Mouse (Mus musculus): ENCODE measurements around the gene Mst1. TPM values are rescaled to one million over a fixed set of nuclear protein-coding genes. Genes with fewer than 3 reads are reported as not detected.
A peak's percentile ranks its signal among the peaks of the same experiment; 100 is the strongest.

Mst1 gene
- not detected in 2 replicates for polyA plus RNA-seq (2015; fragmentation: Nextera tagmentation; extraction: Ambion mirVana)

DNA sequence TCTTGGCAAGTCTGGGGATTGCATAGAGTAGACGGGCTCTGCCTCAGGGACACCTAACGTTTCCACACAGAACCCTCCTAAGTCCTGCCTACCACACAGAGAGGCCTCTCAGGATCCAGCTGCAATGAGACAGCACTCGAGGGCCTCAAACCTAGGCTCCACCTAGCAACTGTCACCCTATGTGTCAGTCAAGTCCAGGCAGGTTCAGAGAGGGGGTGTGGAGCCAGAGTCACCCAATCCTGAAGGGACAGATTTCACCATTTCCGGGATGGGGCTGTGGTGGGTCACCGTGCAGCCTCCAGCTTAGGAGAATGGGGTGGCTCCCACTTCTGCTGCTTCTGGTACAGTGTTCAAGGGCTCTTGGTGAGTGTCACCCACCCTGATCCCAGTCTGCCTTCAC is at the start of gene Mst1:
Mst1 (plus strand) TSS at position 269 of the 400 bp plus-strand sequence.
- Histone ChIP-seq H3K9me3 (ENCODE audit: control insufficient read depth, low read length) (no peaks in the 10 kb centered on the region), H3K36me3 (ENCODE audit: control insufficient read depth, insufficient read depth, low read length) (no peaks in the 10 kb centered on the region), H3K9ac (ENCODE audit: low read depth, low read length) (peak within 1 kb of the TSS; percentile 92), H3K27me3 (replicated peaks; ENCODE audit: control insufficient read depth, insufficient read depth, low read length) (peaks cover 19% of the 10 kb centered on the region), H3K4me2 (ENCODE audit: low read length) (peak within 1 kb of the TSS; percentile 88), H3K4me1 (ENCODE audit: control insufficient read depth, insufficient read depth, low read depth, low read length) (peaks cover 22% of the 10 kb centered on the region), H3K27ac (ENCODE audit: low read depth, low read length) (no peak within 1 kb of the TSS; the same call in 1 of the 2 replicates), H3K4me3 (ENCODE audit: low read length) (peak within 1 kb of the TSS; percentile 84)
- ATAC-seq, result no peak
- 73% methylated on average over 5 of the region's 5 CpGs for WGBS

DNA sequence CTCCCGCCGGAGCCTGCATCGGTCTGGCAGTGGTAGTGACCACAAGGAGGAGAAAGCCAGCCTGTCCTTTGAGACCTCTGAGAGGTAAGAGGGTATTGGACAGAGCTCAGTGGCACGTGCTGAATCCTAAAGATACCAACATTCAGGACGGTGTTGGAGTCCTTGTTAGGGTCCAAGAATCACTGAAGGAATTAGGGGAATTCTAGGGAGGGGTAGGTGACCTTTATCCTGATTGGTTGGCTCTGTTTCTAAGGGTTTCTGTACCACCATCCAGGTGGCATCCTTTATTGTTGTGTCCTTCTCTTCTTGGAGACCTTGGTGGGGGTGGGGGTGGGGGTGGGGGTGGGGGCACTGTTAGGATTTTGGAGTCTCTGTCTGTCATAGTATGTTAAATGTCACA is 48.1 kb upstream of the Mst1 start:
- Histone ChIP-seq H3K36me3 (ENCODE audit: control insufficient read depth, insufficient read depth, low read length) (peaks cover 30% of the 10 kb centered on the region), H3K27me3 (replicated peaks; ENCODE audit: control insufficient read depth, insufficient read depth, low read length) (no peaks in the 10 kb centered on the region), H3K4me3 (ENCODE audit: low read length) (no peak overlapping the region), H3K9me3 (ENCODE audit: control insufficient read depth, low read length) (no peaks in the 10 kb centered on the region), H3K4me1 (ENCODE audit: control insufficient read depth, insufficient read depth, low read depth, low read length) (no peaks in the 10 kb centered on the region), H3K4me2 (ENCODE audit: low read length) (no peak overlapping the region), H3K9ac (ENCODE audit: low read depth, low read length) (no peak overlapping the region), H3K27ac (ENCODE audit: low read depth, low read length) (no peak overlapping the region)
- 95% methylated on average over 5 of the region's 5 CpGs for WGBS
- ATAC-seq, result no peak

GRCm38 (mm10) chr9:108035331-108036156 is 44.7 kb upstream of the Mst1 start:
- Histone ChIP-seq H3K27me3 (replicated peaks; ENCODE audit: control insufficient read depth, insufficient read depth, low read length) (no peaks in the 10 kb centered on the region), H3K4me1 (ENCODE audit: control insufficient read depth, insufficient read depth, low read depth, low read length) (no peaks in the 10 kb centered on the region), H3K36me3 (ENCODE audit: control insufficient read depth, insufficient read depth, low read length) (peaks cover 21% of the 10 kb centered on the region), H3K27ac (ENCODE audit: low read depth, low read length) (no peak overlapping the region), H3K9ac (ENCODE audit: low read depth, low read length) (no peak overlapping the region), H3K4me3 (ENCODE audit: low read length) (no peak overlapping the region), H3K4me2 (ENCODE audit: low read length) (no peak overlapping the region), H3K9me3 (ENCODE audit: control insufficient read depth, low read length) (no peaks in the 10 kb centered on the region)
- ATAC-seq, result no peak
- 94% methylated on average over 2 of the region's 2 CpGs for WGBS

DNA sequence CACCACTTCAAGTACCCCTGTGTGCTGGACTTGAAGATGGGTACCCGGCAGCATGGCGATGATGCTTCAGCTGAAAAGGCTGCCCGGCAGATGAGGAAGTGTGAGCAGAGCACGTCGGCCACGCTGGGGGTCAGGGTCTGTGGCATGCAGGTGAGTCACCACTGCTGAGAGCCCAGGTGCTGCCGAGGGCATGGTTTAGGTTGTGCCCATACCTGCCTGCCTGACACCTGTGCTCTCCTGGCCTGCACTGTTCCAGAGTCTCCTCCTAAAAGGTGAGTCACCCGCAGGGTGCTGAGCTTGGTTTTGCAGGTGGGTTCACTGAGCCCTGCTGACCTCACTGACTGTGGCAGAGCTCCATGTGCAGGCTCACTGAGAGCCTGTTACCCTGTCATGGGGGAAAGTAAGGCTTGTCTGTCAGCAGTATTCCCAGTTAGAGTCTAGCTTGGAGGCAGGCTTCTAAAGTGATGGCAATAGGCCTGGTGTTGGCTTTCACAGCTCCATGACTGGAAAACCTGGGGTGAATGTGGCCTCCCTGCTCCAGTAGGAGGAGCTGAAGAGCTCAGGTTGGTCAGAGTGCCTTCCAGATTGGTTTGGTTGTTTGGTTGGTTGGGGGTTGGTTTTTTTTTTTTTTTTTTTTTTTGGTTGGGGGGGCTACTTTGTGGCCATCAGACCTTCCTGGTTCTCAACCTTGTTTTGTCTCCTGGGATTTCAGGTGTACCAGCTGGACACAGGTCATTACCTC is 35.3 kb upstream of the Mst1 start:
- no peaks in the 10 kb centered on the region for H3K27me3 ChIP-seq (replicated peaks; ENCODE audit: control insufficient read depth, insufficient read depth, low read length)
- no peak overlapping the region for H3K4me3 ChIP-seq (ENCODE audit: low read length)
- H3K9me3 ChIP-seq (ENCODE audit: control insufficient read depth, low read length), result no peaks in the 10 kb centered on the region
- H3K4me2 ChIP-seq (ENCODE audit: low read length), result no peak overlapping the region
- no peak for ATAC-seq
- H3K9ac ChIP-seq (ENCODE audit: low read depth, low read length), result no peak overlapping the region
- H3K36me3 ChIP-seq (ENCODE audit: control insufficient read depth, insufficient read depth, low read length), result peaks cover 41% of the 10 kb centered on the region
- H3K27ac ChIP-seq (ENCODE audit: low read depth, low read length), result no peak overlapping the region
- peaks cover 12% of the 10 kb centered on the region for H3K4me1 ChIP-seq (ENCODE audit: control insufficient read depth, insufficient read depth, low read depth, low read length)
- WGBS, result 98% methylated on average over 8 of the region's 8 CpGs

DNA sequence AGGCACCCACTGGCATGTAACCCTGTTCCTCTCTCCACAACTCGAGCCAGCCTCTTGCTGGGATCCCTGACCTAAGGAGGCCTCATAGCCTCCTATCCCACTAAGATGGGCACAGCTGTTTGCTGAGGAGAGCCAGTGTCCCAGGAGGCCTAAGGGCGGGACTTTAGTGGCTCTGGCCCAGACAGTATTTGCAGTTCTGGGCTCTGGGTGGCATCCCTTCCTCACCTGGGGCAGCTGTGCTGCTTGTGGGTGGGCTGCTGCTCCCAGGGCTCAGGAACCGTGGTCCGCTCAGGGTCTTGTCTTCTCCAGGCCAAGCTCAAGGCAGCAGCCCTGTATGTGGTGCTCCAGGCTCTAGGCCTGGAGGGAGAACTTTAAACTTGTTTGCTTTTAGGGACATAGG is 33.7 kb upstream of the Mst1 start:
- peaks cover 36% of the 10 kb centered on the region for H3K36me3 ChIP-seq (ENCODE audit: control insufficient read depth, insufficient read depth, low read length)
- no peak overlapping the region for H3K27ac ChIP-seq (ENCODE audit: low read depth, low read length)
- no peak overlapping the region for H3K4me3 ChIP-seq (ENCODE audit: low read length)
- no peak overlapping the region for H3K4me2 ChIP-seq (ENCODE audit: low read length)
- H3K4me1 ChIP-seq (ENCODE audit: control insufficient read depth, insufficient read depth, low read depth, low read length), result peaks cover 15% of the 10 kb centered on the region
- H3K9ac ChIP-seq (ENCODE audit: low read depth, low read length), result no peak overlapping the region
- 91% methylated on average over 4 of the region's 4 CpGs for WGBS
- H3K27me3 ChIP-seq (replicated peaks; ENCODE audit: control insufficient read depth, insufficient read depth, low read length), result no peaks in the 10 kb centered on the region
- no peak for ATAC-seq
- H3K9me3 ChIP-seq (ENCODE audit: control insufficient read depth, low read length), result no peaks in the 10 kb centered on the region

GRCm38 (mm10) chr9:108047601-108048565 is 32.4 kb upstream of the Mst1 start:
- 54% methylated on average over 17 of the region's 17 CpGs for WGBS
- Histone ChIP-seq H3K9ac (ENCODE audit: low read depth, low read length) (no peak overlapping the region; the same call in 1 of the 2 replicates), H3K4me3 (ENCODE audit: low read length) (peak overlapping the region; percentile 72), H3K27me3 (replicated peaks; ENCODE audit: control insufficient read depth, insufficient read depth, low read length) (no peaks in the 10 kb centered on the region), H3K9me3 (ENCODE audit: control insufficient read depth, low read length) (no peaks in the 10 kb centered on the region), H3K4me2 (ENCODE audit: low read length) (peak overlapping the region; percentile 91), H3K36me3 (ENCODE audit: control insufficient read depth, insufficient read depth, low read length) (peaks cover 28% of the 10 kb centered on the region), H3K27ac (ENCODE audit: low read depth, low read length) (peak overlapping the region; percentile 70; the same call in 1 of the 2 replicates), H3K4me1 (ENCODE audit: control insufficient read depth, insufficient read depth, low read depth, low read length) (peaks cover 17% of the 10 kb centered on the region)
- ATAC-seq, result no peak

DNA sequence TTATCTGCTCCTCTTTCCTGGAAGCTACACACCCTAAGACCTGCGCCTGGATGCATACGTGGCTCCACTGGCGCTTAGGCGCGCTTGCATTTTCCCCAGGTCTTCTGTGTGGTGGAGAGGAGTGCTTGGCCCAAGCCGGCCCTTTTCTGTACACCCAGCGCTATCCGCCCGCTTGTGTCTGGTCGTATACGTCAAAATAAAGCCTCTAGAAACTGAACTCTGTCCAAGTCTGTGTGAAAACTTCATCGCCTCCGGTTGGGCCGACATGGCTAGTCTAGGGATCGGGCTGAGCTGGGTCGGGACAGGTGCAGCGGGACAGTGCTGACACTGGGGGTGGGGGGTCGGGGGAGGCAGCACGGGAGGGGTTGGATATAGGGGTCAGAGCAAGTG is 31.7 kb upstream of the Mst1 start:
- WGBS, result under 1% methylated on average over 17 of the region's 19 CpGs
- no peaks in the 10 kb centered on the region for H3K9me3 ChIP-seq (ENCODE audit: control insufficient read depth, low read length)
- no peaks in the 10 kb centered on the region for H3K27me3 ChIP-seq (replicated peaks; ENCODE audit: control insufficient read depth, insufficient read depth, low read length)
- peaks cover 28% of the 10 kb centered on the region for H3K36me3 ChIP-seq (ENCODE audit: control insufficient read depth, insufficient read depth, low read length)
- peak overlapping the region; percentile 72 for H3K4me3 ChIP-seq (ENCODE audit: low read length)
- H3K27ac ChIP-seq (ENCODE audit: low read depth, low read length), result peak overlapping the region; percentile 70
- H3K4me1 ChIP-seq (ENCODE audit: control insufficient read depth, insufficient read depth, low read depth, low read length), result peaks cover 21% of the 10 kb centered on the region
- H3K9ac ChIP-seq (ENCODE audit: low read depth, low read length), result peak overlapping the region; percentile 66
- peak; percentile 43 for ATAC-seq
- H3K4me2 ChIP-seq (ENCODE audit: low read length), result peak overlapping the region; percentile 91

DNA sequence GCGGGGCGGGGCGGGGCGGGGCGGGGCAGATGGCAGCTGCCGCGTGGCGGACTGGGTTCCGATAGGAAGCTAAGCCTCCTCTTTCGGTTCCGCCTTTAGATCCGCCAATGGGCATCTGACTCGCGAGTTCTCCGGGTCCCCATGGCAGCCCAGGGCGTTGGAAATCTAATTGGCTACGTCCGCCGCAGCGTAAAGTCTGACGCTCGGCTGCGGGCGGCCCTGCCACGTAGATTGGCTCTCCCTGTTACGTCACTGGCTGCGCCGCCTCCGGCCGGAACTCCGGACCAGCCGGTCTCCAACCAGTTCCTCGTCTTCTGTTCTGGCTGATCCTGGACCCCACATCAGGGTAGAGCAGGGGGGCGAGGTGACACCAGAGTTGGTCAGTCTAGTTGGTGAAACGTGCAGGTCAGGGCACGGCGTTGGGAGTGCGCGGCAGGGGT is 31.2 kb upstream of the Mst1 start, which contains the start of gene Gmppb:
Gmppb (plus strand) TSS at position 227 of the 440 bp plus-strand sequence.
- Histone ChIP-seq H3K4me3 (ENCODE audit: low read length) (peak within 1 kb of the TSS; percentile 72), H3K36me3 (ENCODE audit: control insufficient read depth, insufficient read depth, low read length) (peaks cover 29% of the 10 kb centered on the region), H3K9me3 (ENCODE audit: control insufficient read depth, low read length) (no peaks in the 10 kb centered on the region), H3K4me2 (ENCODE audit: low read length) (peak within 1 kb of the TSS; percentile 91), H3K27me3 (replicated peaks; ENCODE audit: control insufficient read depth, insufficient read depth, low read length) (no peaks in the 10 kb centered on the region), H3K4me1 (ENCODE audit: control insufficient read depth, insufficient read depth, low read depth, low read length) (peaks cover 21% of the 10 kb centered on the region), H3K27ac (ENCODE audit: low read depth, low read length) (peak within 1 kb of the TSS; percentile 71), H3K9ac (ENCODE audit: low read depth, low read length) (peak within 1 kb of the TSS; percentile 75)
- ATAC-seq, result peak; percentile 95
- under 1% methylated on average over 33 of the region's 39 CpGs for WGBS

Data from hindbrain, embryonic 16.5 days (tissue).